11 mouse cellular contexts compared by ENCODE assay signal in the genomic region with DNA sequence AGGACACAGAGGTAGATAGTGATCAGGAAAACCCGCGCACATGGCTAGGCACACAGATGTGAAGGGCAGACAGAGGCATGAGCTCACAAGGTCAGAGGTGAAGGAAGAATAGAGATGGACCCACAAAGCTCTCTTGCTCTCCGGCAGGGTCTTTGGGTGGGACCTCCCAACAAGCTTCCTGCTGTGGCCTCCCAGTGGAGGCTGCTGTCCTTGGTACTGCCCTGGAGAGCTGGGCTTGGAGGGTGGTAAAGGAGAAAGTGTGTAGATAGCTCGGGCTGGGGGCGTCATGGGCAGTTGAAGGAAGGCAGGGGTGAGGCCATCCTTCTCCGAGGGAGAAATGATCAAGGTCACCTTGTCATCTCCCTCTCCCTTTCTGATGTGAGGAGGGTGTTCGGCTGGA. TPM values are rescaled to one million over a fixed set of nuclear protein-coding genes. Genes with fewer than 3 reads are reported as not detected.
DNase-seq lines count a peak whose midpoint lies in the region; ATAC-seq lines count a peak whose summit lies in the region.
"Had no signal": no experiment of that assay in that cellular context is flagged by ENCODE, and none has a peak within 500 bp of the region (broad histone marks: within the 10 kb centered on the region; RNA-seq: fewer than 3 reads in every experiment).

No protein-coding gene starts in this region.

- 0 out of 2 replicates have a peak, but pooled peaks have one; percentile 1 for ATAC-seq in forebrain, embryonic 14.5 days
- no peak for ATAC-seq in midbrain, embryonic 14.5 days (ENCODE audit: low FRiP score, low TSS enrichment)
- no peak for ATAC-seq in intestine, embryonic 16.5 days

- H3K27ac ChIP-seq in forebrain, embryonic 14.5 days (ENCODE audit: low read depth, low read length): peak overlapping the region; percentile 56
- peak overlapping the region; percentile 88 for H3K27ac ChIP-seq in midbrain, embryonic 14.5 days (replicated peaks; ENCODE audit: low read depth, low read length)
- no peak overlapping the region for H3K27ac ChIP-seq in intestine, embryonic 16.5 days (ENCODE audit: low read length)

- H3K4me3 ChIP-seq in forebrain, embryonic 14.5 days (ENCODE audit: low read depth, low read length): no peak overlapping the region
- no peak overlapping the region for H3K4me3 ChIP-seq in midbrain, embryonic 14.5 days (replicated peaks; ENCODE audit: low read depth, low read length)
- H3K4me3 ChIP-seq in intestine, embryonic 16.5 days (ENCODE audit: low read length): no peak overlapping the region

- H3K27me3 ChIP-seq in forebrain, embryonic 14.5 days (replicated peaks; ENCODE audit: control insufficient read depth, insufficient read depth, low read length): no peaks in the 10 kb centered on the region
- H3K27me3 ChIP-seq in midbrain, embryonic 14.5 days (ENCODE audit: control insufficient read depth, insufficient read depth, low read length): no peaks in the 10 kb centered on the region
- H3K27me3 ChIP-seq in intestine, embryonic 16.5 days (replicated peaks; ENCODE audit: control insufficient read depth, insufficient read depth, low read length): no peaks in the 10 kb centered on the region

- H3K4me2 ChIP-seq in forebrain, embryonic 14.5 days (ENCODE audit: low read length): no peak overlapping the region
- peak overlapping the region; percentile 26 for H3K4me2 ChIP-seq in midbrain, embryonic 14.5 days (ENCODE audit: low read length)
- no peak overlapping the region for H3K4me2 ChIP-seq in intestine, embryonic 16.5 days (ENCODE audit: low read depth, low read length)

- H3K9ac ChIP-seq in forebrain, embryonic 14.5 days (ENCODE audit: low read length): peak overlapping the region; percentile 25; the same call in 1 of the 2 replicates
- peak overlapping the region; percentile 30; the same call in 1 of the 2 replicates for H3K9ac ChIP-seq in midbrain, embryonic 14.5 days (replicated peaks; ENCODE audit: low read length)
- no peak overlapping the region for H3K9ac ChIP-seq in intestine, embryonic 16.5 days (ENCODE audit: low read depth, low read length)

- H3K9me3 ChIP-seq in forebrain, embryonic 14.5 days (replicated peaks; ENCODE audit: control insufficient read depth, low read length): no peaks in the 10 kb centered on the region
- no peaks in the 10 kb centered on the region for H3K9me3 ChIP-seq in midbrain, embryonic 14.5 days (ENCODE audit: control insufficient read depth, low read length)
- H3K9me3 ChIP-seq in intestine, embryonic 16.5 days (ENCODE audit: control insufficient read depth, low read length): no peaks in the 10 kb centered on the region

- peaks cover 42% of the 10 kb centered on the region for H3K4me1 ChIP-seq in forebrain, embryonic 14.5 days (ENCODE audit: control insufficient read depth, insufficient read depth, low read length)
- peaks cover 38% of the 10 kb centered on the region for H3K4me1 ChIP-seq in midbrain, embryonic 14.5 days (ENCODE audit: control insufficient read depth, insufficient read depth, low read length)
- H3K4me1 ChIP-seq in intestine, embryonic 16.5 days (ENCODE audit: control insufficient read depth, insufficient read depth, low read length): no peaks in the 10 kb centered on the region

- DNase-seq in cerebellum, adult 9-11 months: peak; percentile 51
- no peak for DNase-seq in cerebellum, adult 9-10 months
- peak; percentile 68 for DNase-seq in ES-CJ7 (ENCODE audit: low read depth, low spot score)
- DNase-seq in forebrain, embryonic 14.5 days (ENCODE audit: low spot score): no peak
- DNase-seq in midbrain, embryonic 14.5 days: no peak
- DNase-seq in spleen, adult 12 weeks (ENCODE audit: low spot score): no peak
- DNase-seq in left cerebral cortex, adult 18-20 months (ENCODE audit: low spot score in 2 of 2): no peak
- DNase-seq: adrenal gland, postnatal 36 days; B cell, adult 2 months; spleen, adult 18-20 months had no signal

- H3K36me3 ChIP-seq in forebrain, embryonic 14.5 days (ENCODE audit: control insufficient read depth, insufficient read depth, low read length): peaks cover 11% of the 10 kb centered on the region
- peaks cover 12% of the 10 kb centered on the region for H3K36me3 ChIP-seq in midbrain, embryonic 14.5 days (ENCODE audit: control insufficient read depth, insufficient read depth, low read length)
- no peaks in the 10 kb centered on the region for H3K36me3 ChIP-seq in intestine, embryonic 16.5 days (ENCODE audit: control insufficient read depth, insufficient read depth, low read length)

- 41% methylated on average over 7 of the region's 7 CpGs for WGBS in forebrain, embryonic 14.5 days
- WGBS in midbrain, embryonic 14.5 days: 40% methylated on average over 7 of the region's 7 CpGs
- 25% methylated on average over 7 of the region's 7 CpGs for WGBS in intestine, embryonic 16.5 days

RNA-seq across cellular contexts. Expression of a gene that starts 9.0 kb away (rescaled TPM):
- polyA plus RNA-seq in forebrain, embryonic 14.5 days (2014; fragmentation: Nextera tagmentation; extraction: Ambion mirVana): 5.1 and 7.5 TPM in 2 replicates
- 12.0 and 15.2 TPM in 2 replicates for polyA plus RNA-seq in midbrain, embryonic 14.5 days (2014; fragmentation: Nextera tagmentation; extraction: Ambion mirVana)
- 10 to 100 TPM; 64.8 to 67.9 TPM for total RNA-seq in left cerebral cortex, adult 18-20 months (2021)
- polyA plus RNA-seq in intestine, embryonic 16.5 days (2015; fragmentation: Nextera tagmentation; extraction: Ambion mirVana): 4.1 and 4.2 TPM in 2 replicates

Comparison
In these comparisons a context has a peak if more than half of its experiments do, and no peak if none do; other contexts are left out.
1. DNase-seq: peak in cerebellum, adult 9-11 months (single experiment) and ES-CJ7 (single experiment); none in cerebellum, adult 9-10 months (single experiment), forebrain, embryonic 14.5 days (single experiment), midbrain, embryonic 14.5 days (single experiment), spleen, adult 12 weeks (single experiment) and left cerebral cortex, adult 18-20 months (0 of 2).